ENCODE assay signal across 18 mouse cellular contexts in the genomic region with DNA sequence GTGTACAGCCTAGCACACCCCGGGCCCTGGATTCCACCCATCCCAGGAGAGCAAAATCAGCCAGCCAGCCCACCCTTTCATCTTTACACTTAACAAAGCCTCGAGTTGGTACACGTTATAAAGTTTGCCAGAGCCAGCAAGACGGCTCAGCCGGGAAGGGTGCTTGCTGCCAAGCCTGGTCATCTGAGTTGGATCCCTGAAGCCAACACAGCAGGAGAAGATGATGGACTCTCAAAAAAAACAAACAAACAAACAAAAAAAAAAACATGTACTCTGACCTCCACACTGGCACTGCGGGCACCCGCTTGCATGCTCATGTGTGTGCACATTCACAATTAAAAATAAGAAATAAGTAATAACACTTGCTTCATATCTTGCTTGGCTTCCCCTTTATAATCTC. TPM values are rescaled to one million over a fixed set of nuclear protein-coding genes. Genes with fewer than 3 reads are reported as not detected.
"Had no signal": no experiment of that assay in that cellular context is flagged by ENCODE, and none has a peak within 500 bp of the region (broad histone marks: within the 10 kb centered on the region; RNA-seq: fewer than 3 reads in every experiment).

No protein-coding gene starts in this region.

- H3K9me3 ChIP-seq: hindbrain, embryonic 15.5 days; limb, embryonic 12.5 days; liver, embryonic 13.5 days; lung, embryonic 15.5 days; megakaryocyte, embryonic 14.5 days; midbrain, embryonic 13.5 days; neural tube, embryonic 15.5 days had no signal

- H3K27me3 ChIP-seq: hindbrain, embryonic 15.5 days; limb, embryonic 12.5 days; lung, embryonic 15.5 days; midbrain, embryonic 13.5 days; neural tube, embryonic 15.5 days had no signal

- H3K9ac ChIP-seq: hindbrain, embryonic 15.5 days; limb, embryonic 12.5 days; liver, embryonic 13.5 days; lung, embryonic 15.5 days; midbrain, embryonic 13.5 days; neural tube, embryonic 15.5 days had no signal

- ATAC-seq: midbrain, embryonic 13.5 days had no signal

- H3K4me2 ChIP-seq: hindbrain, embryonic 15.5 days; limb, embryonic 12.5 days; liver, embryonic 13.5 days; lung, embryonic 15.5 days; midbrain, embryonic 13.5 days; neural tube, embryonic 15.5 days had no signal

- H3K27ac ChIP-seq: hindbrain, embryonic 15.5 days; layer of hippocampus, adult 2 months; limb, embryonic 12.5 days; liver, embryonic 13.5 days; lung, embryonic 15.5 days; macrophage; midbrain, embryonic 13.5 days; neural tube, embryonic 15.5 days had no signal

- H3K4me3 ChIP-seq: hindbrain, embryonic 15.5 days; layer of hippocampus, adult 2 months; limb, embryonic 12.5 days; liver, embryonic 13.5 days; lung, embryonic 15.5 days; megakaryocyte, embryonic 14.5 days; midbrain, embryonic 13.5 days; myocyte; neural tube, embryonic 15.5 days had no signal

- H3K36me3 ChIP-seq: hindbrain, embryonic 15.5 days; limb, embryonic 12.5 days; liver, embryonic 13.5 days; lung, embryonic 15.5 days; midbrain, embryonic 13.5 days; neural tube, embryonic 15.5 days had no signal

- DNase-seq: liver, embryonic 13.5 days; lung, postnatal 14 days; spleen, adult 18-20 months; thymus, adult 2 months; thymus, postnatal 25 days had no signal

- H3K4me1 ChIP-seq: midbrain, embryonic 13.5 days had no signal

RNA-seq across cellular contexts. Expression of a gene that starts 25.7 kb away (rescaled TPM):
- polyA plus RNA-seq: macrophage had no signal

RNA-seq across cellular contexts. Expression of a gene that starts 54.3 kb away (rescaled TPM):
- polyA plus RNA-seq: kidney, embryonic 14.5 days; limb, embryonic 12.5 days; liver, embryonic 13.5 days; lung, embryonic 15.5 days; macrophage; myocyte; neural tube, embryonic 11.5 days; testis, adult 2 months; thymus, adult 2 months; urinary bladder, adult 2 months had no signal
